Mouse (Mus musculus) kidney, adult 8-10 months (tissue): ENCODE results near the gene Micu1.
A peak's percentile ranks its signal among the peaks of the same experiment; 100 is the strongest.
"Not testable (repeated sequence)": the region's sequence is repeated elsewhere in the genome, so short reads cannot be mapped to it uniquely, and the experiment has no call there.

Experiments
- DNase-seq, 2 experiments: peaks; one replicate each; pipeline ENCODE4 v3.0.0; 2022

Gene Micu1

DNA sequence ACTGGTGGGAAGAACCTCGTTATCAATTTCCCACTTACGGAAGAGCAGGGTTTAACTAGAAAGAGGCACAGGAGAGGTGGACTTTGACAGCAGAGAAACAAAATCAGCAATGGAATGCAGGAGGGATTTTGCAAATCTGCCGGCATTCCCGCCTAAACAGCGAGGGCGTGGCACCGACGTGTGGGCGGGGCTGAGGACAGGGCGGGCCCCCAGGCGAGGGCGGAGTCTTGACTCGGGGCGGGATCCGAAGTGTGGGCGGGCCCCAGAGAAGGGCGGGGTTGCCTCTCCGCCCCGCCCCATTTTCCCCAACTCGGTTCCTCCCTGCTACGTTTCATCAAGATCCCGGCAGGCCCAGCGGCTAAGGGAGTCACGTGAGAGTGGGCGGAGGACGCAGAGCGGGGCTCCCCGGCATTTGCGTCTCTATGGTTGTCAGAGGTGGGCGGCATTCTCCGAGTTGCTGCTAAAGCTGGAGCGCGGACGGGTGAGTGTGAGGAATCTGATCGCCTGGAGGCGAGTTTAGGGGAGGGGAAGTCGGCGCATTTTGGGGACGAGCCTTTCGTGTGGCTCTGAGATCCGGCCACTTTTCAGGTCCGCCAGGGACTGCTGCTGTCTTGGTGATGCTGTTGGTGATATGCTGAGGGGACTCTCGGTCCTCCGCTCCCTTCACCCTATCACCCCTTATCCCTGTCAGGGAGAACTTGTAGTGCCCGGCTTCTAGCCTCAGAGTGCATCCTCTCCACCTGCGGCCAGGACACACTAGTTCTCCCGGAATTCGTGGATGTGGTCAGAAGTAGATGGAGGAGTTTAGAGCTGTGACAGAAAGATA lies at the start of gene Micu1:
Gene Micu1, plus strand, starts transcription at position 271 of the 826 bp plus-strand sequence.
- DNase-seq: peak; percentile 95 to 97

DNA sequence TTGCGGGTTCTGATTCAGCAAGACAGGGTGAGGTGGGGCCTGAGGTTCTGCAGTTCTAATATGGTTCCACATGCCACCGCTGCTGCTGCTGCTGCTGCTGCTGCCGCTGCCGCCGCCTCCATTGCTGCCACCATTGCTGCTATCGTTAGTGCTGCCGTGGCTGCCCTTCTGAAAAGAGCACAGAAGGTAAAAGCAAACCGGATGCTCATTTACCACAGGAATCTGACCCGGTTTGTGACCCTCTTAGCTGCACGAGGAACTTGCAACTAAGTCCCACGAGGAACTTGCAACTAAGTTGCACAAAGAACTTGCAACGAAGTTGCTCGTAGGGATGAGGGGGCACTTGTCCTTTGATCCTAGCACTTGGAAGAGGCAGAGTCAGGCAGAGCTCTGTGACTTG lies 45.5 kb upstream of the Micu1 start:
- no peak for DNase-seq

DNA sequence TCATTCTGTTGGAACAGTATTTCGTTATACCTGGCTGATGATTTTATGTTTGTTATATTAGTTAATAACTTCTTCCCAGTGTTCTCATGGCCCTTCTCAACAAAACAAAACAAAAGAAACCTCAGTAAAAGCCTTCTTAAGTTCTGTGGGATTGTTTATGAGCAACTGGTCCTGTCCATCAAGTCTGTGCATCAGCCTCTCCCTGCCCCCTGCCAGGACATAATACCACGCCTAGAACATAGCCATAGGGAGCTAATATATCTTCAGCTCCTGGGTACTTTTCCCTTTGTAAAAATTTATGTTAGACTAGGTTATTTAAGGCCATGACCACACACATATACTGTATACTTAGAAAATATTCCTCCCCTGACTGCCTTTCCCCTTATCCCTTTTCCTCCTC lies 37.5 kb upstream of the Micu1 start:
- no peak for DNase-seq

DNA sequence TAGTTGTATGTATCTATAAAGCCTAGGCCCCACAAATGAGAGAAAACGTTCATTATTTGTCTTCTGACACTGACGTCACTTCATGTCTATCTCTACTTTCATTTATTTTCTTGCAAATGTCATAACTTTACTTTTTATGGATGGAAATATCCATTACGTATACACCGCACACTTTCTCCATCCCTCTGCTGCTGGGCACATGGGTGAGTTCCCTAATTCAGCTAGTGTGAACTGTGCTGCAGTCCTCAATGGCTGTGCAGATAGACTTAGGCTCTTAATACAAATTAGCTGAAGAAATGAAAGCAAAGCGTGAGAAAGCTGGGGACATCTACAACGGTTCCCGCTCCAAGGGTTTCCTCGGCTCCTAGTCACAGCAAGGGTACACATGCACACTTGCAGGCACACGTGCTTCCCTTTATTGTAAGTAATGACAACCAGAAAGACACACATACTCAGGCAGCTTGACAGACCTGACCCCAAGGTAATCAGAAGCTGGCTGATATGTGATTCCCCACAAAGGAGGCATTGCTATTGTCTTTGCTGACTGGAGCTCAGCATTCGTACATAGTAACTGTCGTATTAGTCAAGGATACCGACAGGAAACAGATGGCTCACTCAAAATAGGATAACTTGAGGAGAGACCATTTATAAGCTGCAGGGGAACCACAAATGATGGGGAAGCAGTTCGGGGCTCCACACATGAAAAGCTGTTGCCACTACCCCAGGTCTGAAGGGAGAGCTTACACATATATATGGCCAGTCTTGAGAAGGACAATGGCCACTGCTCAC lies 36.6 kb upstream of the Micu1 start:
- no peak for DNase-seq

DNA sequence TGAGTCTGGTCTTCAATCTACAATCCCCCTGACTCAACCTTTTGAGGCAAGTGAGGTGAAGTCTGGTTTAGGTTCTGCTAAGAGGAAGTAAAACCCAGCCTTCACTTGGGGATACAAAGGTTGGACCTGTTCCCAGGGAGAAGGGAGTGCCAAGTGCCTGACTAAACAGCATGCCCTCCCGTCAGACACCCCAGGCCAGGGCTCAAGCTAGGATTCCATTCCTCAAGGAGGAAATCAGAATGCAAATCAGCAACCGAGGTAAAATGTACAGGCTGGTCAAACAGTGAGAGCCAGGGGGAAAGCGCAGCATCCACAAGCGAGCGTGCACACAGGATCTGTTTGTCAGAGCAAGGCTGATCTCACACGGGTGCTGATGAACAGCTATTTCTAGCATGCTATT lies 34.9 kb upstream of the Micu1 start:
- DNase-seq: peak; percentile 19 to 28

DNA sequence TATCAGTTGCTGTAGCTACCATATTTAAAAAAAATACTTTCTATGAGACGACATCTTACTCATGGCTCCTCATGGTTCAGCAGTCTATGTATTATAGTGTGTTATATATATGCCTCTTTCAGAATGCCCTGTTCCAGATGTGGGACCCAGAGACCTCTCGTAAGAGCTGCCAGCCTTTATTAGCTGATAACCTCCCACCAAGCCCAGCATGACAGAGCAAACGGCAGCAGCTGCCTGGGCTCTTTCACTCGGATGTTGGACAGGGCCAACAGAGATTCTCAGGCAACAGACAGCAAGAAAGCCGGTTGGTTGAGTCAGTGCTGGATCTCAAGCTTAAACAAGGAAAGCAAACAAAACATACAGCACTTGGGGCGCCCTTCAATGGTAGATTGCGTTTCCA lies 33.8 kb upstream of the Micu1 start:
- DNase-seq: no peak

DNA sequence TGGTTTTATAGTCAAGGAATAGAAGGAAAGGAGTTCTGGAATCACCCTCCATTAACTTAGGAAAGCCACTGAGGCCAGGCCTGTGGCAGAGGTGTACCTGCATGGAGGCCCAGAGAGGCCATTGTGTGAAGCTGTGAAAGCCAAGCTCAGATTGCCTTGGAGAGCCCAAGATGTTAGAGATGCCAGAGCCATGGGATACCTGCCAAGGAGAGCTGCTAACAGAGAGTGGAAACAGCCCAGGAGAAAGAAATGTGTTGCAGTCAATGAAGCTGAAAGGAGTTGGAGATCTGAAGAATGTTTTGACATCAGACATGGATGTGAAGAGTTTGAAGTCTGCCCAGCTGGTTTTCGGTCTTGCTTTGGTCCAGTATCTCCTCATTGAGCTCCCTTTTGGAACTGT lies 24.4 kb upstream of the Micu1 start:
- no peak for DNase-seq

DNA sequence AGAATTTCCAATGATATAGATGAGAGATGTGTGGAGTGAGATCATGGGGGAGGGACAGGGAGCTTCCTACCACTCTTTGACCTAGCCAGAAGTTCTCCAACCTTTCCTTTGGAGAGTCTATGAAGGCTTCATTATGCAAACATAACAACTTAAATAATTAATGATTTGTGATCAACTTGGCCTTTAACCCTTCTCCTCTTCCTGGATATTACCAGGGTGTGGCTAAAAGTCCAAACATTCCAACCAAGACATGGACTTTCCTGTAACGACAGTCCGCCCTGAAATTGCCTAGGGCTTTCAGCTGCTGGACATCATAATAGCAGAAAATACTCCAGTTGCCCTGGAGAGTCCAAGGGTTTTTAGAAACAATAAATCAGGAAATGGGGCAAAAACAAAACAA lies 23.1 kb upstream of the Micu1 start:
- no peak for DNase-seq

DNA sequence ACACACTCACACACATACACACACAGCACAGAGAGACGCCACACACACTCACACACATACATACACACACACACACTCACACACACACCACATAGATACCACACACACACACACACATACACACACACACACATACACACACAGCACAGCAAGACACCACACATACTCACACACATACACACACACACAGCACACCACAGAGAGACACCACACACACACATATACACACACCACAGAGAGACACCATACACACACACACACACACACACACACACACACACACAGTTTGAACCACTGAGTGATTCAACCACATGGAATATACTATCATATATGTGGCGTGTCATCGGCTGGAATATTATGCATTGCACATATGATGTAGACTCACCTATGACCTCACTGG lies 16.7 kb upstream of the Micu1 start:
- DNase-seq: not testable (repeated sequence)

DNA sequence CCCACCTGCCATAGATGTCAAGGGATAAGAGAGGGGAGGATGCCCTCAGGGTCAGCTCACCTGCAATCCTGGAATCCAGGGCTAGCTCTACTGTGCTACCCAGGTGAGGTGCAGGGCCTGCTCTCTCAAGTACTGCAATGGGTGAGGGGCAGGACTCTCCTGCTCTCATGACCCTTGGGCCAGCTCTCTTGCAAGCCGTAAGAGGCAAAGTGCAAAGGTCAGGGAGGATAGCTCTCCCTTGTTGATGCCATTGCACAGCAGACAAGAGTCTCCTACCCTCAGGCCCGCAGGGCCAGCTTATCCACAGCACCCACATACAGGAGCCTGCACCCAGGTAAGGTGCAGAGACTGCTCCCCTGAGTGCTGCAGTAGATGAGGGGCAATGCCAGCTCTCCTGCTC lies 15.2 kb upstream of the Micu1 start:
- peak; percentile 14 to 17 for DNase-seq

DNA sequence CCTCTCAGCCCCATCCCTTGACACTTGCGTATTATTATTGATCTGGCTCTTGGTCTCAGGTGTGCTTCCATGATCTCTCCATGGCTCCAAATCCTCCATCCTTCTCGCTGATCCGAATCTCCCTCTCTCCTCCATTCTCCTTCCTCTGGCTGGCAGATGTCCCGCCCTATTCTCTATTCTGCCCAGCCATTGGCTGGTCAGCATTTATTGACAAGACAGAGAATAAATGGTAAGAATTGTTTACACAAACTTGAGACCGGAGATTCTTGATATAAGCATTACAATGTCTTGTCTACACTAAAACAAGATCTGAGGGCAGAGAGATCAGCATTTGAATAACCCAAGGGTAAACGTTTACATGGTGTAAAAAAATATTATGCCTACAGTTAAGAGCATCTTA lies 12.4 kb upstream of the Micu1 start:
- no peak for DNase-seq

DNA sequence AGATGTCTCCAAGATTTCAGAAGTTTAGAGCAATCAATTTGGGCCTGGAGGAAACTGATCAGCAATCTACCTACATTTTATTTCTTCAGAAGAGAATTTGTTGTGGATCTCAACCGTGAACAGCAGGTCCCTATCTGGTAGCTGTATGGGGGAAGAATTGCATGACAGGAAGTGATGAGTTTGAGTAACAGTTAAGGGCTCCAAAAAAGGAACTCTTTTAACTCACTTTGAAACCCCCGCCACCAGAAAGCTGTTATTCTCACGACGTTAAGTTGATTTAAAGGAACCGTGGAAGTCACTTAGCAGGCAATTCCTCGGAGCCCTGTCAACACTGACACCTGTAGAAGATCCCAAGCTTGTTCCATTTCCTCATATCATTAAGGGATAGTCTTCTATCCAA lies 9.8 kb upstream of the Micu1 start:
- no peak for DNase-seq

DNA sequence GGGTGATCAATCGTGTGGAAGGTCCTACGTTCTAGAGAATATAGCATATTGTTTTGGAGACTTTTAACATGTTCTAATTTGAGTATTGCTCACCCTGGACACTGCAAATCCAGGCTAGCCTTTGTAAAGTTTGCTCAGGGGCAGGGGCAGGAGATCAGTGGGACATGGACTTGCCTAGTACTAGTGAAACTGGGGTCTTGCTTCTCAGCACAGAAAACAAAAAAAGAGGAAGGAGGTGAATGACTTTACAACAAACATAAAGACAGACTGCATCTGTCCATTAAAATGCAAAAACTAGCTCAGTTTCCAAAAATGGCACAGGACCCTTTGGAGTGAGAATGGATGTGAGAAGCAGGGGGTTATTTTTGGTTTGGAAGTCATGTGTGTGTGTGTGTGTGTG lies 8.2 kb upstream of the Micu1 start:
- no peak for DNase-seq

DNA sequence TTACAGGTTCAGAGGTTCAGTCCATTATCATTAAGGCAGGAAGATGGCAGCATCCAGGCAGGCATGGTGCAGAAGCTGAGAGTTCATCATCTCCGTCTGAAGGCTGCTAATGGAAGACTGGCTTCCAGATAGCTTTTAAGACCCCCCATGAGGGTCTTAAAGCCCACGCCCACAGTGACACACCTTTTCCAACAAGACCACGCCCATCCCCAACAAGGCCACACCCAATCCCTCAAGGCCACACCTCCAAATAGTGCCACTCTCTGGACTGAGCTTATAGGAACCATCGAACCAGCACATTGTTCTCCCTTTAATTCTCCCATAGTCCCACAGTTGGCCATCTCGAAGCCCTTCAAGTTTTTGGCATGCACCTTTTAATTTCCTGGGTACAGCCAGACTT lies 2.8 kb upstream of the Micu1 start:
- DNase-seq: no peak

DNA sequence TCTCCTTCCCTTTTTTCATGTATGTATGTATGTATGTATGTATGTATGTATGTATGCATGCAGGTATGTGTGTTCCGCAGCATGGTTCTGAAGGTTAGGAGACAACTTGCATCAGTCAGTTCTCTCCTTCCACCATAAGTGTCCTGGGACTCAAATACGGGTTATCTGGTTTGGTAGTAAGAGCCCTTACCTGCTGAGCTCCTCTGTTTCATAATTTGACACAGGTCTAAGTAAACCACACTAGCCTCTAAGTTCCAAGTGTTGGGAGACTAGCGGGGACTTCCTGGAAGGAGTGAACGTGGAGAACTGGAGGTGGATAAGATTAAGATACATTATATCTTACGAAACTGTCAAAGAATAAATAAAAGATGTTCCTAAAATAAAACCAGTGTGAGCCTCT lies 472 bp upstream of the Micu1 start:
- no peak for DNase-seq

DNA sequence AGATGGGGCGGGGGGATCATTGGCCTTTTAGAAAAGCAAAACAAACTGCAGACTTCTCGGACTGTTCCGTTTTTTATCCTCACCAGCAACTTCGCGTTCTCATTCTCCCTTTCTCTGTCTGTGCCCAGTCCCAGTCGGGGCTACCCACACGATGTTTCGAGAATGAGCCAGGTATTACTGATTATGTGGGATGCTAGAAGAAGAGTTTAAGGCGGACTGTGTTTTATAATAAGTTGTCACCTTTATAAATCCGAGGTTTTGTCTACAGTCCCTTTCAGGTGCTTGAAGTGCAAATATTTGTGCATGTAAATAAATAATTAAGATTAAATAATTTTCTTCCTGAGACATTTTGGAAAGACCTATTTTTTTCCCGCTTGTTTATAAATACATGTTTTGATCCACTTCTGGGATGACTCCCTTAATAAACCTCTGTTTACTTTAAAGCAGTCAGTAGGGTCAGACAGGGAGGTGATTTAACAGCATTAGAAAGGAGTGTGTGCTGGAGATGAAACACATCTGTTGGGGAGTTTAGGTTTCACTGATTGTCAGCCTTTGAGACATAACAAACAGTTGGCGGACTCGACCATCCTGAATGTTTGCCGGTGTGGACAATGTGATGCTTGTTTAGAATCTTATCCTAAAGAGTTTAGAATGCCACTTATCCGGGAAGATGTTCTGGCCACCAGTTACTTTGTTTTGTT lies 933 bp downstream of the Micu1 start:
- no peak for DNase-seq

DNA sequence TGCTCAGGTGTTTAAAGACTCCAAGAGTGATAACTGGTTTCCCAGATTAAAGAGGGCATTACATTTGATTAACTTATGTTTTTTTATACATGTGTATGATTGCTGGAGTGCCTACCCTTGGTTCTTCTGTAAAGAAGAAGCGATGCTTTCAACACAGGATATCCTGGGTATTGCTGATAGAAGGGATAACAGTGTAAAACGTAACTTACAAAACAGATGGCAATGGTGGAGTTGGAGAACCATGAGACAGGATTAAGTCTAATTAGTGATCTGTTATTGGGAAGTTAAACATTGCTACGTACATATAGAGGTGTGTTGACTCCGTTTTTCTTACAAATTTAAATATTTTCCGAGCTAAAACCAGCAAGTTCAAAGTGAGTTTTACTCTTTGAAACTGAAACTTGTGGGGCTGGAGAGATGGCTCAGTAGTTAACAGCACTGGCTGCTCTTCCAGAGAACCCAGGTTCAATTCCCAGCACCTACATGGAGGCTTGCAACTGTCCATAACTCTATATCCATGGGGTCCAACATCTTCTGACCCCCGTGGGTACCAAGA lies 4.8 kb downstream of the Micu1 start:
- DNase-seq: no peak

DNA sequence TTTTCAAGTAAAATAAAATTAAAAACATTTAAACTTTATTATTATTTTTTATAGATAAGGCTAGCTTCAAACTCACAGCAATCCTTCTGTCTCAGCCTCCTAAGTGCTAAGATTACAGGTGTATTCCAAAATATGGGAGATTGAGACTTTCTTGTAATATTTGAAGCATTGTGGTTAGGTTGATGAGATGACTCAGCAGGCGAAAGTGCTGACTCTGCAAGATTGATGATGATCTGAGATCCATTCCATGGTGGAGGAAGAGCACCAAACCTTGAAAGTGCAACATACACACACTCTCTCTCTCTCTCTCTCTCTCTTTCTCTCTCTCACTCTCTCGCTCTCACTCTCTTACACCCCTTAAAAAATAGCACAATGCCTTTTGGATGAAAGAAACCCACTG lies 5.3 kb downstream of the Micu1 start:
- no peak for DNase-seq

DNA sequence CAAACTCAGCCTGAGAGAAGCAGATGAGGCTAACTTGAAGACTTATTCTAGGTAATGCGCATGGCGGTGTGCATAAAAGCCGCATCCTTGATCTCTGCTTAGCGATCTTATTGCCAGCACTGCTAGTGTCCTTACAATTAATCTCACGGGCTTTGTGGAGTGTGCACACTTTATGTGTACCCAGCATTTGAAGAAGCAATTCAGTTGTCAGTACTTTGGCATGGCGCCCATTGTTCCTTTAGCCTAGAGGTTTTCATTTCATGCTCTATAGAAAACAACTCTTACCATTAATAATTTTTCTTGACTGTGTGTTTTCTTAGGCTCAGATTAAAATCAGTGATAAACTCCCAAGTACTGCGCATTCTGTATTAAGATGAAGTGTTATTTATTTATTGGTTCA lies 7.0 kb downstream of the Micu1 start:
- DNase-seq: no peak

DNA sequence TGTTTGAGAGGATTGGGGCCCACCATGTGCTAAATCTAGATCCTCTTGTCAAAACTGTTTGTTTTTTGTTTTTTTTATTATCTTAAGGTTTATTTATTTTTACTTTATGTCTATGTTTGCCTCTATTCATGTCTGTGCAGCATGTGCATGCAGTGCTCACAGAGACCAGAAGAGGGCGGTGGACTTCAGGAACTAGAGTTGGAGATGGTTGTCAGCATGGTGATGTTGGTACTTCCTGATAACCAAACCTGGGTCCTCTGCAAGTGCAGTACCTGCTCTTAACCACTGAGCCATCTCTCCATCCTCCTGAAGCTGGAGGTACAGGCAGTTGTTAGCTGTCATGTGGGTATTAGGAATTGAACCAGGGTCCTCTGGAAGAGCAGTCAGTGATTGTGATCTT lies 8.0 kb downstream of the Micu1 start:
- DNase-seq: no peak

DNA sequence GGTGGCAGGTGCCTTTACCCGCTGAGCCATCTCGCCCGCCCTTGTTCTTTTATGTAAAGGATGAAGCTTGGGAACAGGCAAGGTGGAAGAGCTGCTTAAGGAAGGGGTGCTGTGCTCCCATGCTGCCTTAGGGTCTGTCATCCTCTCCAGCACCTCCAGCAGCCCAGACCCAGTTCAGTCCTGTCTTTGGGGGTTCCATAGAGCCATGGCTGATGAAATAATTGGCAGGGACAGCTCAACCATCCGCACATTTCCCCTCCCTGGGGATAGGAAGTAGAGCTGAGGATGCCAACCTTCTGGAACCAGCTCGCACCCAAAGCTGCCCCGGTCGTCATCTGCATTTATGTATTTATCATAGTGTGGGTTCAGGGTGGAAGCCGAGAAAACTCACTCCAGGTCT lies 9.8 kb downstream of the Micu1 start:
- DNase-seq: no peak

DNA sequence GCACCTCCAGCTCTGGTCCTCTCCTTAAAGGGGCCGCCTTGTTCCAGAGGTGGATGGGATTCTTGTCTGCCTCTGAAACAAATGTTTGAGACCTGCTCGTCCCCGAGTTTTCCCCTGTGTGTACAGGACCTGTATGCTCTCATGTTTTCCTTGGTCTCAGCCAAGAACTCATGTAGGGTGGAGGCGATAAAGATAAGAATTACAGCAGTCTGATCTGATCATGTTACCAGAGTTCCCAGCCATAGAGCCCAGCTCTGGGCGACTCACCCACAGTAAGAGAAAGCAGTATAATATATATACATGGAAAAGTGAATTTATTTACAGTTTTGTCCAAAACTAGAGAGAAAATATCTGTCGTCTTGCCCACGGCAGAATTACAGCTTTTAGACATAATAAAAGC lies 17.7 kb downstream of the Micu1 start:
- DNase-seq: no peak

DNA sequence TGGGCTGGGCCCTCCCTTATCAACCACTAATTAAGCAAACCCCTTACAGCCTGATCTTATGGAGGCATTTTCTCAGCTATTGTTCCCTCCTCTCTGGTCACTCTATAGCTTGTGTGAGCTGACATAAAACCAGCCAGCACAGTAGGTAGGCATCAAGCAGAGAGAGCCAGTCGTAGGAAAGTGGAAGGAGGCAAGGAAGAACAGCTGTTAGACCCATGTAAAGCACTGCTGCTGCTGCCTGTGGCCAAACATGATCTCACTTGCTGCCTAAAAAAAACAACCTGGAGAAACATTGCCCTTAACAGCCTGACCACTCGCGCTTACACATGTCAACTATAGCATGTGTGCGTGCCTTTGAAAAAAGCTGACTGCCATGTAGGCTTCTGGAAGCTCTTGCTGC lies 19.3 kb downstream of the Micu1 start:
- no peak for DNase-seq

DNA sequence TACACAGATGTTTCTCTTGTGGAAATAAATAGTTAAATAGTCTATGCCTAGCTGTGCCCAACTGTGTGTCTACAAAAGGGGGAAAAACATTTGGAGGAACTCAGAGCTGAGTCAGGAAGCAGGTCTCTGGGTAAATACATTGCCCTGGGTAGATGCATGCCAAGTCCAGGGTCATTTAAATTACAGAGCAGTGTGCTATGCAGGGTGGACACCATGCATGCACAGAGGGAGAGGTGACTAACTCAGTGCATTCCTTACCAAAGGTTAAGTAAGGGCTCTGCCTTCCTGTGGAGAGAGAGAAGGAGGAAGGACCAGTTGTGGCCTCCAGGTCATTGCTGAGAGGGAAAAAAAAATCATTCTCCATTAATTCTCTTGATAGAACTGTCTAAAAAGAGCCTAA lies 22.4 kb downstream of the Micu1 start:
- DNase-seq: peak in 1 of 2 experiments; percentile 25
